19 mouse cellular contexts compared by ENCODE assay signal in the genomic region with DNA sequence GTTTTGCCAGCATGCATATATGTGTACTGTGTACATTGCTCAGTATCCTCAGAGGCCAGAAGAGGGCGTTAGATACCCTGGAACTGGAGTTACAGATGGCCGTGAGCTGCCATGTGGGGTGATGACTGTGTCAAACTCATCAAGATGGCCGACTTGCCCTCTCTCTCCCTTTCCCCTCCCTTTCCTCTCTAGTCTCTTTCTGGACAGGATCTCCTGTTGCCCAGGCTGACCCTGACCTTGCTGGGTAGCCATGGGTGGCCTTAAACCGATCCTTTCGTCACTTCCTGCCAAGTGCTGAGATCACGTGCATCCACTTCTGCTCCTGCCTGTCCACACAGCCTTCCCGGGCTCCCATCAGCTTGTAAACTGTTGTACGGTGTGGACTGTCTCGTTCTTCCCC. TPM values are rescaled to one million over a fixed set of nuclear protein-coding genes. Genes with fewer than 3 reads are reported as not detected.
DNase-seq lines count a peak whose midpoint lies in the region; TF ChIP-seq lines count a peak whose summit lies in the region.
"Had no signal": no experiment of that assay in that cellular context is flagged by ENCODE, and none has a peak within 500 bp of the region (broad histone marks: within the 10 kb centered on the region; RNA-seq: fewer than 3 reads in every experiment).

No protein-coding gene starts in this region.

- no peak overlapping the region for H3K27ac ChIP-seq in CH12.LX (ENCODE audit: insufficient read depth, low read depth)
- H3K27ac ChIP-seq in bone marrow macrophage, adult 2 months (ENCODE audit: insufficient read depth, low read depth, low read length): peak overlapping the region; percentile 44
- H3K27ac ChIP-seq: embryonic facial prominence, embryonic 10.5 days; hindbrain, embryonic 13.5 days; neural tube, embryonic 13.5 days had no signal

- no peak for TF ChIP-seq POLR2A in CH12.LX (IDR thresholded peaks at IDR 0.05; ENCODE audit: low read depth, low read length)
- TF ChIP-seq POLR2A in bone marrow macrophage, adult 2 months (IDR thresholded peaks at IDR 0.05; ENCODE audit: borderline replicate concordance, low read depth, low read length): no peak

- no peak for TF ChIP-seq EP300 in CH12.LX (IDR thresholded peaks at IDR 0.05; ENCODE audit: low read length)

- peak; percentile 19 for DNase-seq in kidney, postnatal 10 days
- no peak for DNase-seq in kidney, adult 11 months
- DNase-seq in 416B (ENCODE audit: low read depth) (peak; percentile 58), CH12.LX (ENCODE audit: extremely low read depth) (no peak)
- no peak for DNase-seq in left cerebral cortex, postnatal 14 days (ENCODE audit: low spot score in 2 of 2)
- no peak for DNase-seq in cerebellum, adult 18-20 months
- DNase-seq in ovary, postnatal 36 days (ENCODE audit: low spot score): no peak
- DNase-seq: cerebellum, postnatal 25 days; forebrain, postnatal 0 days; left cerebral cortex, postnatal 4 days; lung, postnatal 10 days; midbrain, embryonic 14.5 days; retina, postnatal 1 day; spleen, adult 18-20 months had no signal

- peaks cover 4% of the 10 kb centered on the region for H3K9me3 ChIP-seq in CH12.LX (replicated peaks; ENCODE audit: low read length)
- H3K9me3 ChIP-seq: embryonic facial prominence, embryonic 10.5 days; hindbrain, embryonic 13.5 days; neural tube, embryonic 13.5 days had no signal

- peak in 1 of 2 experiments; percentile 32; a peak in 2 of 4 replicates for TF ChIP-seq CTCF in CH12.LX (conservative IDR thresholded peaks at IDR 0.05 in 1 of 2, IDR thresholded peaks at IDR 0.05 in 1 of 2; ENCODE audit: low read depth in 2 of 2, low read length in 2 of 2)
- no peak; the same call in 1 of the 2 replicates for TF ChIP-seq CTCF in bone marrow macrophage, adult 2 months (IDR thresholded peaks at IDR 0.05; ENCODE audit: low read depth, low read length)

- H3K4me2 ChIP-seq in CH12.LX (ENCODE audit: insufficient read depth, low read depth, poor library complexity, severe bottlenecking): no peak overlapping the region; the same call in 1 of the 2 replicates
- H3K4me2 ChIP-seq: hindbrain, embryonic 13.5 days; neural tube, embryonic 13.5 days had no signal

- H3K9ac ChIP-seq in CH12.LX (ENCODE audit: insufficient read depth, low read depth): no peak overlapping the region
- H3K9ac ChIP-seq: forebrain, postnatal 0 days; hindbrain, embryonic 13.5 days; neural tube, embryonic 13.5 days had no signal

- H3K79me2 ChIP-seq in CH12.LX (replicated peaks; ENCODE audit: control insufficient read depth, extremely low read depth, insufficient read depth, poor library complexity, severe bottlenecking): no peaks in the 10 kb centered on the region

- dilution Hi-C loops in CH12.LX (cut with MboI; ENCODE audit: extremely low pct_ligation_motif_present, extremely low pct_unique_long_range_greater_than_20kb, low sequenced_read_pairs): no loop called here

- intact Hi-C loops in left cerebral cortex, postnatal 14 days (cut with DNase I): loop anchor here (5.0 kb wide), 1 partner anchor 33 kb away; no protein-coding TSS in a partner anchor

- H3K4me1 ChIP-seq in CH12.LX (ENCODE audit: control insufficient read depth in 1 of 2, insufficient read depth in 2 of 2): peaks cover 8 to 11% of the 10 kb centered on the region in 2 experiments
- H3K4me1 ChIP-seq in bone marrow macrophage, adult 2 months (ENCODE audit: control insufficient read depth, insufficient read depth, low read length): peaks cover 39% of the 10 kb centered on the region

- peaks cover 98% of the 10 kb centered on the region for H3K27me3 ChIP-seq in CH12.LX (replicated peaks)

- no peak overlapping the region for H3K4me3 ChIP-seq in CH12.LX (replicated peaks in 1 of 3; ENCODE audit: low read depth in 2 of 3, low read length in 2 of 3, poor library complexity in 1 of 3)
- no peak overlapping the region for H3K4me3 ChIP-seq in bone marrow macrophage, adult 2 months (ENCODE audit: insufficient read depth, low read length)
- H3K4me3 ChIP-seq: embryonic facial prominence, embryonic 10.5 days; hindbrain, embryonic 13.5 days; neural tube, embryonic 13.5 days had no signal

- in situ Hi-C loops in CH12.LX (cut with MboI; ENCODE audit: low pct_ligation_motif_present, low pct_unique_long_range_greater_than_20kb, low sequenced_read_pairs): no loop called here

- H3K36me3 ChIP-seq in CH12.LX (replicated peaks in 1 of 2; ENCODE audit: control insufficient read depth in 1 of 2, insufficient read depth in 1 of 2, low read length in 1 of 2): no peaks in the 10 kb centered on the region
- H3K36me3 ChIP-seq: hindbrain, embryonic 13.5 days; neural tube, embryonic 13.5 days had no signal

- no peak; the same call in none of the 2 replicates for TF ChIP-seq RAD21 in CH12.LX (IDR thresholded peaks at IDR 0.05; ENCODE audit: low read depth, low read length)

TF ChIP-seq in CH12.LX, 34 proteins besides CTCF, POLR2A, EP300 and RAD21:
- TF ChIP-seq MAZ (IDR thresholded peaks at IDR 0.05; ENCODE audit: low read depth, low read length) (no peak), MEF2A (IDR thresholded peaks at IDR 0.05; ENCODE audit: borderline replicate concordance, low read depth, low read length) (no peak), BHLHE40 (IDR thresholded peaks at IDR 0.05; ENCODE audit: low read depth, low read length) (peak; percentile 76), ZC3H11A (IDR thresholded peaks at IDR 0.05; ENCODE audit: low read depth, low read length) (no peak), MYC (IDR thresholded peaks at IDR 0.05; ENCODE audit: low read depth, low read length) (0 out of 2 replicates have a peak, but pooled peaks have one; percentile 34), JUND (conservative IDR thresholded peaks at IDR 0.05; ENCODE audit: low read depth, low read length) (no peak), TCF12 (IDR thresholded peaks at IDR 0.05; ENCODE audit: low read depth, low read length) (no peak)

RNA-seq across cellular contexts. Expression of gene Tnfrsf1a, which starts 10.8 kb away (rescaled TPM):
- total RNA-seq in CH12.LX (2012; rRNA removed) (0.13 and 0.21 TPM in 2 replicates), CH12.LX (2014; rRNA removed) (not detected in 2 replicates)
- not detected in 2 replicates for polyA plus RNA-seq in CH12.LX (2012; ENCODE audit: insufficient read length, low read depth)
- 145 and 152 TPM in 2 replicates for polyA plus RNA-seq in bone marrow macrophage, adult 2 months (2012; ENCODE audit: insufficient read depth, insufficient read length, missing spikeins)
- 10 to 100 TPM; 11.5 to 12.3 TPM for total RNA-seq in left cerebral cortex, postnatal 14 days (2021)

RNA-seq across cellular contexts. Expression of gene Plekhg6, which starts 20.6 kb away (rescaled TPM):
- not detected in 2 replicates for total RNA-seq in CH12.LX (2012; rRNA removed)
- not detected in 2 replicates for total RNA-seq in CH12.LX (2014; rRNA removed)
- polyA plus RNA-seq in CH12.LX (2012; ENCODE audit: insufficient read length, low read depth): not detected in 2 replicates
- polyA plus RNA-seq in bone marrow macrophage, adult 2 months (2012; ENCODE audit: insufficient read depth, insufficient read length, missing spikeins): not detected in 2 replicates
- under 1 TPM; 0.13 to 0.30 TPM for total RNA-seq in left cerebral cortex, postnatal 14 days (2021)
- total RNA-seq: layer of hippocampus, postnatal 14 days; left cerebral cortex, postnatal 4 days had no signal
- polyA plus RNA-seq: neural tube, embryonic 13.5 days had no signal

RNA-seq across cellular contexts. Expression of gene Scnn1a, which starts 39.5 kb away (rescaled TPM):
- not detected in 2 replicates for total RNA-seq in CH12.LX (2012; rRNA removed)
- not detected in 2 replicates for total RNA-seq in CH12.LX (2014; rRNA removed)
- polyA plus RNA-seq in CH12.LX (2012; ENCODE audit: insufficient read length, low read depth): not detected in 2 replicates
- 0.88 and 1.1 TPM in 2 replicates for polyA plus RNA-seq in bone marrow macrophage, adult 2 months (2012; ENCODE audit: insufficient read depth, insufficient read length, missing spikeins)
- 1 to 10 TPM; 2.9 TPM for total RNA-seq in left cerebral cortex, postnatal 14 days (2021)

RNA-seq across cellular contexts. Expression of gene Ltbr, which starts 46.3 kb away (rescaled TPM):
- total RNA-seq in CH12.LX (2012; rRNA removed) (not detected in 2 replicates), CH12.LX (2014; rRNA removed) (not detected in 2 replicates)
- not detected in 2 replicates for polyA plus RNA-seq in CH12.LX (2012; ENCODE audit: insufficient read length, low read depth)
- 55.6 and 60.0 TPM in 2 replicates for polyA plus RNA-seq in bone marrow macrophage, adult 2 months (2012; ENCODE audit: insufficient read depth, insufficient read length, missing spikeins)
- 1 to 10 TPM; 8.8 to 9.3 TPM for total RNA-seq in left cerebral cortex, postnatal 14 days (2021)

Comparison
In these comparisons a context has a peak if more than half of its experiments do, and no peak if none do; other contexts are left out.
1. DNase-seq: peak in kidney, postnatal 10 days (single experiment) and 416B (single experiment); none in kidney, adult 11 months (single experiment), CH12.LX (single experiment), left cerebral cortex, postnatal 14 days (0 of 2), cerebellum, adult 18-20 months (0 of 2) and ovary, postnatal 36 days (single experiment).
2. RNA of gene Tnfrsf1a, which starts 10.8 kb away (total RNA-seq): 11.5 to 12.3 TPM in left cerebral cortex, postnatal 14 days; 0.13 to 0.21 TPM in CH12.LX; every median in the first group is over 10 times any median in the second.